Mouse (Mus musculus): ENCODE results near the gene Arhgef16.

GRCm38 (mm10) chr4:154293735-154294201 lies 7.7 kb downstream of the Arhgef16 start:
- no peak for TF ChIP-seq CTCF (IDR thresholded peaks at IDR 0.05)
- TF ChIP-seq POLR2A (IDR thresholded peaks at IDR 0.05; ENCODE audit: insufficient read depth, low read depth, low read length) = no peak

Measured in heart, adult 2 months (tissue).